Mouse (Mus musculus) gastrocnemius, postnatal 14 days (tissue): Measurements from ENCODE around the gene Slc5a4a. TPM values are rescaled to one million over a fixed set of nuclear protein-coding genes. Genes with fewer than 3 reads are reported as not detected.
A peak's percentile ranks its signal among the peaks of the same experiment; 100 is the strongest.

ENCODE experiments used
- DNase-seq: peaks from one replicate; pipeline ENCODE4 v3.0.0; 2021; ENCODE audit warnings: mixed read lengths
- intact Hi-C: fragments of 180-260 bp; cut with DNase I; formaldehyde crosslinking; loops from one replicate; pipeline ENCODE4 v1.15.1; 2025; ENCODE audit warnings: low total_unique reads
- long read RNA-seq, 2 experiments: library from polyadenylated mRNA; stranded (forward); transcript quantifications; one replicate each; pipeline ENCODE4 v2.0.0; 2021
- total RNA-seq, 2 experiments: library from RNA; stranded (reverse); gene quantifications; 2 replicates each; pipeline ENCODE4 v1.2.3; 2021

Slc5a4a gene
- not detected for total RNA-seq
- long read RNA-seq, experiment 1, result 0 reads
- long read RNA-seq, experiment 2, result 0 reads

DNA sequence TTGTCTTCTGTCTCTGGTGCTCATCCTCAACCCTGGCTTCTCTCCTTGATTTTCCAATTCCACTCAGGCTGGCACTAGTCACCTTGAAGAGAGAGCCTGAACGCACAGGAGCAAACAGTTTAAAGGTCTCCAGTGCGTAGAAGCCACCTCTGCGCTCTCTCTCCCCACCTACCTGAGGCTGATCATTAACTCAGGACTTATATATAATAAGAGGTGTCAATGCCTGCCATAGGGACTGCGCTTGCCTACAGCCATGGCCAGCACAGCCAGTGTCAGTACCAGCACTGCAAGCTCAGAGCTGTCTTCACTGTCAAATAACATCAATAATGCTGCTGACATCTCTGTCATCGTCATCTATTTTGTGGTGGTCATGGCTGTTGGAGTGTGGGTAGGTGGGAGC lies at the start of gene Slc5a4a:
TSS of gene Slc5a4a (plus strand) at position 174 of the 400 bp plus-strand sequence.
- no peak for DNase-seq
- intact Hi-C loops, result no loop called here

DNA sequence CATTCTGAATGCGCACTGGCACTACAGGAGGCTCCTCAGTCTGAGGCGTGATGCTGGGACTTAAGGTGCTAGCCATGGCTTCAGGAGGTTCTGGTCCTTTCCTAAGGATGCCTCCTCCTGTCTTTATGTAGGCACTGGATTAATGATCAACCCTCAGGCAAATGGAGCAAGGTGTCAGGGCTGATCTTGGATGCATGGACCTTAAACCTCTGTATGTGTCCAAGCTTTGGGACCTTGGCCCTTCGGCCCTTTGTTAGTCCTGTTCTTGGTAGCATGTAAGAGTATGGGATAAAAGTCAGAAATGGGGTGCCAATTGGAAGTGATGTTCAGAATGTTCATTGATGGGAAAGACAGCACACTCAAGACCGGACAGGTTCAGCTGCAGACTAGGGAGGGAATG lies 36.4 kb upstream of the Slc5a4a start, which contains the start of gene Slc5a4b:
TSS of gene Slc5a4b (minus strand) at position 101 of the 400 bp plus-strand sequence.
- intact Hi-C loops, result no loop called here
- no peak for DNase-seq

DNA sequence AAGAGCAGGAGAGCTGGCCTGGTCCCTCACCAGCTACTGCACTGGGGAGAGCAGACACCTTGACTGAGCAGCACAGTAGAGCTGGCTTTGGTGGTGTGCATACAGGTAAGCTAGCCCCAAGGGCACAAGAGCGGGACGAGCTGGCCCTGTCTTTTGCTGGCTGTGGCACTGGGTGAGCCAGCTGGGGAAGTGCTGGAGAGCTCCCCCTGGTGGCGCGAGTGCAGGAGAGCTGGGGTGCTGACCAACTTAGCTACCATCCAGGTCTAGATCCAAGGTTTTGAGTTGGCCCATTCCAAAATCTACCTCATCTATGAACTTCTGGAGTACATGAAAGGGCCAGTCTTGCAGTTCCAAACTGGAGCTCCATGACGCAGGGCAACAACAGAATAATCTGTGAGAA lies 29.3 kb upstream of the Slc5a4a start:
- DNase-seq, result peak; percentile 54
- intact Hi-C loops, result no loop called here

- intact Hi-C loops, result no loop called here
- DNase-seq, result no peak
Measured at GRCm38 (mm10) chr10:76118741-76119140, 28.5 kb upstream of the Slc5a4a start.

GRCm38 (mm10) chr10:76120124-76120711 lies 27.0 kb upstream of the Slc5a4a start:
- no peak for DNase-seq
- intact Hi-C loops, result no loop called here

GRCm38 (mm10) chr10:76121495-76121894 lies 25.8 kb upstream of the Slc5a4a start:
- intact Hi-C loops, result no loop called here

DNA sequence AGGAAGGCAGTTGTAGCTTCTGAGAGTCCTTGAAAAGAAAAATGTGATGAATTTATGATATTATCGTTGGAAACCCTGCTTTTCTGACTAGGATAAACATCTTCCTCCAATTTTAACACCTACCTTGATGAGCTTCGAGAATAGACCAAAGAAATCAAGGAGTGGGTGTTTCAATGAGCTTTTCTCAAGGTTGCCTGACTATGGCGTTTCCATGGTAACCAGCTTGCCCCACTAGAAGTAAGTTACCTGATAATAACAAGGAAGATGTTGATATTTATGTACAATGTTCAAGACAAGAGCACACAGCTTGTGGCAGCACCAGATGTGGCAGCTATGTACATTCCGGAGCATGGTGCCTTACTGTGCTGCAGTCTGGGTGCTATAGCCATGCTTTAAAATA lies 14.7 kb upstream of the Slc5a4a start:
- DNase-seq, result no peak
- intact Hi-C loops, result no loop called here

More at GRCm38 (mm10) chr10:76121495-76121894, 25.8 kb upstream of the Slc5a4a start:
- DNase-seq, result no peak

DNA sequence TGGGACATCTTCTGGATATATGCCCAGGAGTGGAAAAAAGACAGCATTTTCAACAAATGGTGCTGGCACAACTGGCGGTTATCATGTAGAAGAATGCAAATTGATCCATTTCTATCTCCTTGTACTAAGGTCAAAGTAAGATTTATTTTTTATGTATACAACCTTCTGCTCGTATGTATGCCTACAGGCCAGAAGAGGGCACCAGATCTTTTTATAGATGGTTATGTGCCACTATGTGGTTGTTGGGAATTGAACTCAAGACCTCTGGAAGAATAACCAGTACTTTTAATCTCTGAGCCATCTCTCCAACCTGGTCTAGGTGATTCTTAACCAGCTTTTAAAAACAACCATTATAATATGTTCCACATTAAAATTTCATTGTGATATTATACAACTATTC lies 10.9 kb upstream of the Slc5a4a start:
- intact Hi-C loops, result no loop called here

DNA sequence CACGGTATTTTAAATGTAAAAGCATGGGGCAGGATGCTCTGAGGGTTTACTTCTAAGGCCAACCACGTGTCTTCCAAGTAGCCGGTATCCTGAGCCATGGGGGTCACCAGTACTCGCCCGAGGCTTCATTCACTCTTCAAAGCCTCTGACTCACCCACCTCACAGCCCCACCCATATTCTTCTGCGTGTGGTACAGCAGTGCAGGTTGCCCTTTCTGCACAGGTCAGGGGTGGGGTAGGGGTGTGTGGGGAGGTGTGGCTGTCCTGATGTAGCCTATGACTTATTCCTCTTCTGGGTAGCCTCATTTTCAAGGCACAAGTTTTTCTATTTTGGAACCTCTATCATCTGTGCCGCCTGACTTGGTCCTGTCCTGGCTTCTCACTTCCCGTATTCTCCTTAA lies 405 bp upstream of the Slc5a4a start:
- intact Hi-C loops, result no loop called here
- DNase-seq, result no peak

More for the DNA sequence above, 10.9 kb upstream of the Slc5a4a start:
- no peak for DNase-seq

- intact Hi-C loops, result no loop called here
- DNase-seq, result no peak
Measured at GRCm38 (mm10) chr10:76155911-76156310, 8.7 kb downstream of the Slc5a4a start.

GRCm38 (mm10) chr10:76157528-76157927 lies 10.3 kb downstream of the Slc5a4a start:
- DNase-seq, result no peak
- intact Hi-C loops, result no loop called here

DNA sequence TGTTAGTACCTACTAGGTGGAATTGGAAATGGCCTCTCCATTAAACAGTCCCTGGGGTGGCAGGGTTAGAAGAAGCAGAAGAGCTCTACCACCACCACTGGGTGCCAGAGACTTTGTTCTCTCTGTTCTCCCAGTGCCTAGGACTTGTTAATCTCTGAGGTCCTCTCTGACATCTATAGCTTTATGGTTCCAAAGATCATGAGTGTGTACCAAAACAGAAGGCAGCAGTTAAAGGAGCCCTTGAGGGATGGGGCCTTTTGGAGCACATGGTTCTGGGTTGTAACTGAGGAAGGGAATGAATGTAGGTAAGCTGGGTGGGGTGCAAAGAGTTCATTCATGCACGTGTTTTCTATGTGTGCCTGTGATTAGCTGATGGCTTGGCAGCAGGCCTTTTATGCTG lies 10.8 kb downstream of the Slc5a4a start:
- no peak for DNase-seq
- intact Hi-C loops, result no loop called here

DNA sequence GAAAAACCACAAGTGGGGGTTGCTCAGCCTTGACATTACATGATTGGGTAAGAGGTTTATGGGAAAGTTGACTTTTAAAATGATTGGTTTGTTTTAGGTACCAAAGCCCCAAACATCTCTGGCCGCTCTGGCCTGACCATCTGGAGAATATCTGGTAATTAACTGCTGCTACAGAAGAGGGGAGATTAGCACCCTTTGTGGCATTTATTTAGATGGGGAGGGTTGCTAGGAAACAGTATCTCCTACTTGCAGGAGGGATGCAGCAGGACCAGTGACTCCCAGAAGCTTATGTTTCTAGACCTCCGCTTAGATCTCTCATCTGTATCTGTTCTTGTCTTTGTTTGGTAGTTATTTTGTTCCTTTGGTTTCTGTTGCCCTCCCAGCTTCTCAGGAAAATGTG lies 27.6 kb downstream of the Slc5a4a start:
- intact Hi-C loops, result no loop called here

DNA sequence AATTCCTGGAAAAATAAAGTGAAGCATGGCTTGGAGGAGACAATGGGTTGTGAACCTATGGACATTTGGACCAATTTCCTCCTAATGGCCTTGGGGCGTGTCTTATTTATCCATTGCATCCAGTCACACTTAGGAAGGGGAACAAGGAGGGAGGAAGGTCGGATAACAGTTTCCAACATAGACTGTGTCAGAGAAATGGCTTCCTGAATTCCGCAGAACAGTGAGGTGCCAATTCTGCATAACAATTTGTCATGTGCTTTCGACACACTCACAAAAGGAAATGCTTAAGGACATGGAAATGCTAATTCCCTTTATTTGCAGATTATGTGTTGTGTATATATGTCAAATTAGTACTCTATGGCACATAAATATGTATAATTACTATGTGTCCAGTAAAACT lies 38.0 kb downstream of the Slc5a4a start:
- DNase-seq, result no peak
- intact Hi-C loops, result no loop called here

More for the DNA sequence above, 27.6 kb downstream of the Slc5a4a start:
- DNase-seq, result no peak

- no peak for DNase-seq
- intact Hi-C loops, result no loop called here
Measured at GRCm38 (mm10) chr10:76188010-76188409, 40.8 kb downstream of the Slc5a4a start.

- no peak for DNase-seq
- intact Hi-C loops, result no loop called here
Measured at GRCm38 (mm10) chr10:76201416-76201815, 54.2 kb downstream of the Slc5a4a start.

DNA sequence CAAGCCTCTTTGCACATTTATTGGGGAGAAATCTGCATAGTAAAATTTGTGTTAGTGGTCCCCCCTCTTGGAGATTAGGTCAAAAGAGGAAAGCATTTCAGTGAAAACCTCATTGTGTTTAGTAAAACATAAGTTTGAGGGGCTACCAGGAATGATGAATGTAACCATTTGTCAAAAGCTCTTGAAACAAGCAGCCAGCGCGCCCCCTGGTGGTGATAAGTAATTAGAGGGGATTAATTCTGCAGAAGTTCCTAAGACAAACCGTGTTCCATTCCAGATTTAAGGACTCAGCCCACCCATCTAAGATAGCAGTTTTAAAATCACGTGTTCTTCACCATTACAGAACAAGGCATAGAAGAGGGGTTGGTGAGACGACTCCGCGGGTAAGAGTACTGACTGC lies 54.7 kb downstream of the Slc5a4a start:
- peak; percentile 71 for DNase-seq
- intact Hi-C loops, result no loop called here

DNA sequence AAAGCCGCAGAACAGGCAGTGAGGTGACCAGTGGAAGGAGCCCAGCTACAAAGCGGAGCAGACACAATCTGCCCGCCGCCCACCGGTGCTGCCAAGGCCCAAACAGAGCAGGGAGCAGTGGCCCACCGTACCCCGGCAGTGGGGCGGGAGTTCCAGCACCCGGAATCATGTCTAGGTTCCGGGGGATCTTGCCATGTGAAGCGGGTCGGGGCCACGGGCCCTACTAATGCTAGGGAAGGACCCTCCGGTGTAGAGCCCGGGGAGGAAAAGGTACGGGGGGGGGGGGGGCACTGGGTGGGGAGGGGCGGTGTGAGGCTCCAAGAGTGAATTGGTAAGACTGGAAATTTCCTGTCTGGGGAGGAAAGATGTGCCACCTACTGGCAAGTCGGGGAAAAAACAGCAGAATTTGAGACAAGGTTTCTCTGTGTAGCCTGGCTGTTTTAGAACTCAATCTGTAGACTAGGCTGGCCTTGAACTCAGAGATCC lies 56.6 kb downstream of the Slc5a4a start:
- intact Hi-C loops, result no loop called here
- no peak for DNase-seq

DNA sequence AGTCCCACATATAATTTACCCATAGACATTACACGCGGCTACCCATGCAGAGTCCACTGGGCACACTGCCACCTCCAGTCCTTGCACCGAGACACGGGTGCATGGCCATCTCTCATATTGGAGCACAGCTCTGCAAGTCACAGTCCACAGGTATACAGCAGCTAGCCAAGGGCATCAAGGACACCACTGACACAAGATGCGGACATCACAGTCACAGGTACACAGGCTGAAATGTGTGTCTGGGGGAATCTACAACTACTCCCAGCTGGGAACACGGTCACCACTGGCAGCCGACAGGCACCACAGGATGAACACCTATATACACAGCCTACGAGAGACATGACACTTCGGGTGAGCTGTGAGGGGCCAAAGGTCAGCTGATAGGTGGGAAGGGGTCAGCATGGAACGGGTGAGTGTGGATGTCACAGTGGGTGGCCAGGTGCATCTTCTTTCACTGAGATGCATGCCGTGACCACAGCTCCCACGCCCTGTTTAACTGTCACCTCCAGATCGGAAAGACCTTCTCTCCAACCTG lies 60.1 kb downstream of the Slc5a4a start:
- no peak for DNase-seq
- intact Hi-C loops, result no loop called here

DNA sequence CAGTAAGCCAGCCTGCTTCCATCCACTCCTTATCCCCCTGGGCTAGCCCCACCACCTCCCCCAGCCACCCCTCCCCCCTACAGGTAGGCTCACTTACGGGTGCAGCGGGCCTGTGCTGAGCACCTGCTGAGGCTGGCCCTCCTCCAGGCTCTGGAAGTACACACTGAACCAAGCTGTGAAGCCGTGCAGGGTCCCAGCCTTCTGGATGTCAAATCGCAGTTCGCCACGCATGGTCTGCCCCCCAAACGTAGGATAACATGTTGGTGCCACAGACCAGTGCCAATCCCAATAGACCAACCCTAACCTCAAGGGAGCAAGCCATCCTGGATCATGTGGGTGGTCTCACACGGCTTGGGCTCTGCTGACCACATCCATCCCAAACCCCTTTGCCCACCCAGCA lies 62.0 kb downstream of the Slc5a4a start:
- intact Hi-C loops, result no loop called here
- DNase-seq, result no peak

DNA sequence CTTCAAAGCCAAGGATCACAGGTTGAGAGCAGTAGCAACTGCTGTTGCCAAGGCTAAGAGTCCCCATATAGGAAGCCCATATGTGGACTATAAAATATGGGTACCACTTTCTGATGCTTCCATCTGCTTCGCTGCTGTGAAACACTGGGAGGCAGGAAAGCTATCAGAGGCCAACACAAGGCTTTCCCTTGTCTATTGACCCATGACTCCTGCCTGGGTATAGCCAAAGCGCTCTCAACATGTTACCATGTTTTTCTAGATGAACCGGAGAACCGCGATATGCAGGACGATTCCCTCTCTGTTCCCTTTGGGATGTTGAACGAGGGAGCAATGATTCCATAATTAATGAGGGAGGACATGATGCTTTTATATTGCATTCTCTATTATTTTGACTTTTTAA lies 63.6 kb downstream of the Slc5a4a start:
- DNase-seq, result no peak
- intact Hi-C loops, result no loop called here
